Mouse (Mus musculus): ENCODE results near the gene Nppb. TPM values are rescaled to one million over a fixed set of nuclear protein-coding genes. Genes with fewer than 3 reads are reported as not detected.

Nppb gene
- total RNA-seq, 4 experiments from 2014 or later, result 107 to 313 (median 216) TPM

GRCm38 (mm10) chr4:147976237-147976636 lies 9.4 kb upstream of the Nppb start:
- no peak for DNase-seq (ENCODE audit: low spot score)

- no peak for DNase-seq (ENCODE audit: low spot score)
These were observed 7.9 kb upstream of the Nppb start for GRCm38 (mm10) chr4:147977726-147978125.

- no peak for DNase-seq (ENCODE audit: low spot score)
These were observed 7.2 kb upstream of the Nppb start for GRCm38 (mm10) chr4:147978391-147978790.

GRCm38 (mm10) chr4:147979441-147979860 lies 6.1 kb upstream of the Nppb start:
- DNase-seq (ENCODE audit: low spot score), result no peak

GRCm38 (mm10) chr4:147993571-147994095 lies 8.0 kb downstream of the Nppb start:
- no peak for DNase-seq (ENCODE audit: low spot score)

GRCm38 (mm10) chr4:147995311-147995710 lies 9.7 kb downstream of the Nppb start:
- DNase-seq (ENCODE audit: low spot score), result no peak

- DNase-seq (ENCODE audit: low spot score), result no peak
These were observed 14.7 kb downstream of the Nppb start, which contains the start of gene Nppa for GRCm38 (mm10) chr4:148000202-148000772. Gene Nppa (plus strand): TSS chr4:148000722.

- DNase-seq (ENCODE audit: low spot score), result no peak
These were observed 15.6 kb downstream of the Nppb start for GRCm38 (mm10) chr4:148001013-148001789.

- no peak for DNase-seq (ENCODE audit: low spot score)
These were observed 16.3 kb downstream of the Nppb start for GRCm38 (mm10) chr4:148001866-148002265.

- peak; percentile 20 for DNase-seq (ENCODE audit: low spot score)
These were observed 18.8 kb downstream of the Nppb start for GRCm38 (mm10) chr4:148004361-148004760.

- peak; percentile 44 for DNase-seq (ENCODE audit: low spot score)
These were observed 22.8 kb downstream of the Nppb start for GRCm38 (mm10) chr4:148008412-148008811.

GRCm38 (mm10) chr4:148009641-148010040 lies 24.1 kb downstream of the Nppb start:
- no peak for DNase-seq (ENCODE audit: low spot score)

- no peak for DNase-seq (ENCODE audit: low spot score)
These were observed 25.7 kb downstream of the Nppb start for GRCm38 (mm10) chr4:148011332-148011731.

GRCm38 (mm10) chr4:148012216-148012615 lies 26.6 kb downstream of the Nppb start:
- no peak for DNase-seq (ENCODE audit: low spot score)

GRCm38 (mm10) chr4:148015418-148015817 lies 29.8 kb downstream of the Nppb start:
- no peak for DNase-seq (ENCODE audit: low spot score)

GRCm38 (mm10) chr4:148016981-148017380 lies 31.4 kb downstream of the Nppb start:
- DNase-seq (ENCODE audit: low spot score), result no peak

- no peak for DNase-seq (ENCODE audit: low spot score)
These were observed 32.8 kb downstream of the Nppb start for GRCm38 (mm10) chr4:148018410-148018809.

GRCm38 (mm10) chr4:148024003-148024402 lies 38.4 kb downstream of the Nppb start:
- no peak for DNase-seq (ENCODE audit: low spot score)

- DNase-seq (ENCODE audit: low spot score), result no peak
These were observed 43.7 kb downstream of the Nppb start for GRCm38 (mm10) chr4:148029297-148029696.

GRCm38 (mm10) chr4:148030506-148030905 lies 44.9 kb downstream of the Nppb start:
- no peak for DNase-seq (ENCODE audit: low spot score)

GRCm38 (mm10) chr4:148033858-148034410 lies 48.3 kb downstream of the Nppb start:
- no peak for DNase-seq (ENCODE audit: low spot score)

GRCm38 (mm10) chr4:148035440-148035839 lies 49.9 kb downstream of the Nppb start:
- no peak for DNase-seq (ENCODE audit: low spot score)

All from heart, adult 8-10 months (tissue).